8 mouse cellular contexts compared by ENCODE assay signal in the genomic region with DNA sequence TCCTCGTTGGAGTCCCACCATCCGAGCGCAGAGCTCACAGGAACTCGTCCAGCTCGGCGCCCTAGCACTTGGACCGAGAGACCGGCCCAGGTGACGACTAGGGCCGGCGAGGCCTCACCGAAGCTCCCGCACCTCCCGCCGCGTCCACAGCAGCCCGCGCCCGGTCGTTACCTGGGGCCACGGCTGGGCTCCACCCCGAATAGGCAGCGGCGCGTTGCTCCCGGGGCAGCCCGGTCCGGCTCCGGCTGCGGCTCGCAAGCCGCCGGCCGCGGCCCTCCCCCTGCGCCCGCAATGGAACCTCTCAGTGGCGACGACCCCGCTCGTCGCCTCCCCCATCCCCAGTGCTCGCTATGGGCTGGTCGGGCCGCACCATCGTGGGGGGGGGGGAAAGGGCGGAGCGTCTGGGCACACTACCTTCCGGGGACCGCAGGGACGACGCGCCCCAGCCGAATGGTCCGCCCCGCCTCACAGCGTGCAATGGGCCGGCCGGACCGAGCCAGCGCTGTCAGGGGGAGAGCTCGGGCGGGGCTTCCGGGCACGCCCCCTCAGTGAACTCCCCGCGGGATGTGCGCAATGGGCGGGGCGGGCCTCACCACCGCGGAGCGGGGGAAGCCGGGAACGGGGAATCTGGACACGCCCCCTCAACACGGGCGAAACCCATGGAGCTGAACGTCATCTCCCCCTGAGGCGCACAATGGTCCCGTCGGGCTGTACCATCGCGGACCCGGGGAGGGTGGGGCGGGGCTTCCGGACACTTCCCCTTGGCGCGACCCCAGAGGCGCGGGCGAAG. TPM values are rescaled to one million over a fixed set of nuclear protein-coding genes. Genes with fewer than 3 reads are reported as not detected.
DNase-seq lines count a peak whose midpoint lies in the region; ATAC-seq and TF ChIP-seq lines count a peak whose summit lies in the region.

A gene (minus strand): TSS at position 350 of the 790 bp plus-strand sequence.

- H3K9me3 ChIP-seq in hindbrain, embryonic 10.5 days = no peaks in the 10 kb centered on the region
- H3K9me3 ChIP-seq in lung, postnatal 0 days (ENCODE audit: low read length) = no peaks in the 10 kb centered on the region

- TF ChIP-seq EP300 in lung, postnatal 0 days (IDR thresholded peaks at IDR 0.05) = peak; percentile 84

- H3K27ac ChIP-seq in hindbrain, embryonic 10.5 days = peak within 1 kb of the TSS; percentile 95
- peak within 1 kb of the TSS; percentile 95 for H3K27ac ChIP-seq in lung, postnatal 0 days (ENCODE audit: low read length)

- H3K36me3 ChIP-seq in hindbrain, embryonic 10.5 days = 0 out of 2 replicates have a peak, but pooled peaks cover 4% of the 10 kb centered on the region
- H3K36me3 ChIP-seq in lung, postnatal 0 days (ENCODE audit: insufficient read depth, low read length) = no peaks in the 10 kb centered on the region

- peak; percentile 88 for ATAC-seq in frontal cortex, adult (ENCODE audit: low TSS enrichment)
- ATAC-seq in lung, postnatal 0 days = peak; percentile 98

- no peaks in the 10 kb centered on the region for H3K27me3 ChIP-seq in hindbrain, embryonic 10.5 days (ENCODE audit: insufficient read depth, poor library complexity, severe bottlenecking)
- no peaks in the 10 kb centered on the region for H3K27me3 ChIP-seq in lung, postnatal 0 days (replicated peaks; ENCODE audit: insufficient read depth, low read length)

- H3K4me2 ChIP-seq in lung, postnatal 0 days (replicated peaks; ENCODE audit: low read depth, low read length) = peak within 1 kb of the TSS; percentile 82

- H3K4me3 ChIP-seq in hindbrain, embryonic 10.5 days = peak within 1 kb of the TSS; percentile 97
- peak within 1 kb of the TSS; percentile 95 for H3K4me3 ChIP-seq in lung, postnatal 0 days (ENCODE audit: low read depth, low read length)

- peaks cover 40% of the 10 kb centered on the region for H3K4me1 ChIP-seq in hindbrain, embryonic 10.5 days (replicated peaks)
- H3K4me1 ChIP-seq in lung, postnatal 0 days (ENCODE audit: insufficient read depth, low read depth, low read length) = peaks cover 16% of the 10 kb centered on the region; the same call in 1 of the 2 replicates

- no peak for TF ChIP-seq CTCF in lung, postnatal 0 days (IDR thresholded peaks at IDR 0.05)

- DNase-seq in MN1 (ENCODE audit: low spot score) = peak; percentile 99
- peak; percentile 99 for DNase-seq in cerebellum, adult 9-10 months
- peak; percentile 99 for DNase-seq in hindbrain, embryonic 10.5 days (ENCODE audit: low spot score)
- peak; percentile 99 for DNase-seq in layer of hippocampus, adult 9-11 months
- DNase-seq in lung, postnatal 0 days (ENCODE audit: low spot score) = peak; percentile 99
- DNase-seq in ovary, postnatal 14 days (ENCODE audit: low spot score) = peak; percentile 96
- DNase-seq in thymus, postnatal 14 days = peak; percentile 100

- H3K9ac ChIP-seq in lung, postnatal 0 days (replicated peaks; ENCODE audit: low read depth) = peak within 1 kb of the TSS; percentile 93

- under 1% methylated on average over 92 of the region's 92 CpGs for WGBS in hindbrain, embryonic 10.5 days
- WGBS in lung, postnatal 0 days = 3% methylated on average over 65 of the region's 92 CpGs

RNA-seq across cellular contexts. Expression of the gene that starts here (rescaled TPM):
- 106 and 127 TPM in 2 replicates for polyA plus RNA-seq in hindbrain, embryonic 10.5 days (2016; fragmentation: Nextera tagmentation; extraction: Ambion mirVana)
- 52.1 and 60.0 TPM in 2 replicates for polyA plus RNA-seq in lung, postnatal 0 days (2015; fragmentation: Nextera tagmentation; extraction: Ambion mirVana)

Comparison
In these comparisons a context has a peak if more than half of its experiments do, and no peak if none do; other contexts are left out.
1. Peak in every context shown above with its lines: DNase-seq, ATAC-seq, H3K4me3 ChIP-seq and H3K27ac ChIP-seq.